ENCODE assay signal across 15 mouse cellular contexts in genomic region chr10:8077904-8078811, GRCm38 (mm10).
"Had no signal": no experiment of that assay in that cellular context is flagged by ENCODE, and none has a peak within 500 bp of the region (broad histone marks: within the 10 kb centered on the region; RNA-seq: fewer than 3 reads in every experiment).

No protein-coding gene starts in this region.

- H3K27me3 ChIP-seq: limb, embryonic 12.5 days; midbrain, embryonic 13.5 days; neural tube, embryonic 15.5 days had no signal

- H3K36me3 ChIP-seq: limb, embryonic 12.5 days; midbrain, embryonic 13.5 days; neural tube, embryonic 15.5 days had no signal

- H3K4me1 ChIP-seq: limb, embryonic 12.5 days; midbrain, embryonic 13.5 days; neural tube, embryonic 15.5 days had no signal

- H3K27ac ChIP-seq: kidney, postnatal 0 days; limb, embryonic 12.5 days; liver, embryonic 14.5 days; midbrain, embryonic 13.5 days; neural tube, embryonic 15.5 days had no signal

- H3K4me3 ChIP-seq: limb, embryonic 12.5 days; midbrain, embryonic 13.5 days; myocyte; neural tube, embryonic 15.5 days had no signal

- ATAC-seq: lung, postnatal 0 days; midbrain, embryonic 13.5 days had no signal

- H3K4me2 ChIP-seq: limb, embryonic 12.5 days; midbrain, embryonic 13.5 days; neural tube, embryonic 15.5 days had no signal

- H3K9ac ChIP-seq: limb, embryonic 12.5 days; liver, embryonic 14.5 days; midbrain, embryonic 13.5 days; neural tube, embryonic 15.5 days had no signal

- DNase-seq: kidney, postnatal 36 days; layer of hippocampus, adult 9-11 months; liver; lung, adult 2 months; lung, postnatal 36 days; right cerebral cortex, adult 18-20 months; right cerebral cortex, postnatal 25 days; thymus, postnatal 36 days had no signal

- H3K9me3 ChIP-seq: limb, embryonic 12.5 days; midbrain, embryonic 13.5 days; neural tube, embryonic 15.5 days had no signal
